Mouse (Mus musculus) embryonic fibroblast, embryonic 13.5 days (primary cell): ENCODE measurements around the gene Racgap1.

ENCODE experiments used
- CTCF ChIP-seq: IDR thresholded peaks from 2 replicates; pipeline ENCODE4 v1.5.1; 2011; ENCODE audit warnings: mild to moderate bottlenecking, control low read depth, low read length, moderate library complexity, borderline replicate concordance; ENCODE audit not compliant: insufficient read depth
- POLR2A ChIP-seq: IDR thresholded peaks from 2 replicates; pipeline ENCODE4 v1.6.1; 2011; ENCODE audit warnings: low read depth, mild to moderate bottlenecking, control low read depth, low read length, moderate library complexity

- no peak for TF ChIP-seq POLR2A
- TF ChIP-seq CTCF = no peak
Observed at GRCm38 (mm10) chr15:99643832-99644231, 7.6 kb downstream of the Racgap1 start.
